Mouse (Mus musculus) midbrain, postnatal 0 days (tissue): ENCODE results near the gene Gm20388. TPM values are rescaled to one million over a fixed set of nuclear protein-coding genes. Genes with fewer than 3 reads are reported as not detected.

Source experiments
- ATAC-seq: fragments of 200-750 bp; cut with Nextera tagmentation; 2 replicates; pipeline ENCODE4 v1.8.0; 2017; ENCODE audit warnings: moderate number of reproducible peaks, mild to moderate bottlenecking, moderate TSS enrichment, moderate library complexity; ENCODE audit not compliant: low FRiP score
- DNase-seq: peaks from one replicate; pipeline ENCODE4 v3.0.0-alpha.2; 2015; ENCODE audit warnings: low spot score
- H3K27ac ChIP-seq: fragments of 300-500 bp; sonication (generic); 2 replicates; pipeline ENCODE4 v1.5.1; 2014; ENCODE audit warnings: low read depth, mild to moderate bottlenecking, low read length, mixed read lengths
- H3K27me3 ChIP-seq: fragments of 300-500 bp; sonication (generic); 2 replicates; pipeline ENCODE4 v1.6.1; 2014; ENCODE audit warnings: low read length, control low read depth, mixed read lengths; ENCODE audit not compliant: insufficient read depth
- H3K36me3 ChIP-seq: fragments of 300-500 bp; sonication (generic); 2 replicates; pipeline ENCODE4 v1.6.1; 2014; ENCODE audit warnings: low read length, control low read depth, mixed read lengths; ENCODE audit not compliant: insufficient read depth
- H3K4me1 ChIP-seq: fragments of 300-500 bp; sonication (generic); 2 replicates; pipeline ENCODE4 v1.6.1; 2014; ENCODE audit warnings: mild to moderate bottlenecking, control low read depth, antibody characterized with exemption, low read length, mixed read lengths; ENCODE audit not compliant: insufficient read depth
- H3K4me2 ChIP-seq: fragments of 300-500 bp; sonication (generic); 2 replicates; pipeline ENCODE4 v1.6.1; 2014; ENCODE audit warnings: low read depth, mild to moderate bottlenecking, low read length, mixed read lengths; ENCODE audit not compliant: poor library complexity, severe bottlenecking
- H3K4me3 ChIP-seq: fragments of 300-500 bp; sonication (generic); 2 replicates; pipeline ENCODE4 v1.5.1; 2014; ENCODE audit warnings: low read depth, mild to moderate bottlenecking, low read length, moderate library complexity
- H3K9ac ChIP-seq: fragments of 300-500 bp; sonication (generic); replicated peaks from 2 replicates; pipeline ENCODE4 v1.6.1; 2014; ENCODE audit warnings: mild to moderate bottlenecking, low read length, moderate library complexity, mixed read lengths; ENCODE audit not compliant: poor library complexity, severe bottlenecking
- H3K9me3 ChIP-seq: fragments of 300-500 bp; sonication (generic); 2 replicates; pipeline ENCODE4 v1.6.1; 2016; ENCODE audit warnings: low read length, control low read depth
- CTCF ChIP-seq: IDR thresholded peaks from 2 replicates; pipeline ENCODE4 v1.5.1; 2016; ENCODE audit warnings: antibody characterized with exemption, mild to moderate bottlenecking
- WGBS: fragments of 180-500 bp; shearing (Covaris S2); extraction: QIAGEN DNeasy Blood & Tissue Kit; methylation state at CpG from one replicate; pipeline ENCODE4 v1.1.7; 2014; 5-methylcytosine and 5-hydroxymethylcytosine counted together
- polyA plus RNA-seq: library from polyadenylated mRNA; unstranded; fragments of >200 nt; fragmentation: Nextera tagmentation; extraction: Ambion mirVana; gene quantifications from 2 replicates; pipeline ENCODE4 v1.2.1, GENCODE M21; 2015
- total RNA-seq: library from RNA; depleted of rRNA; stranded (reverse); fragments of >200 nt; gene quantifications from 2 replicates; pipeline ENCODE4 v1.2.3, GENCODE M21; 2014

Gene Gm20388
- total and polyA plus RNA-seq, 2 experiments from 2014 or later = 74.2 TPM; not detected in 1

DNA sequence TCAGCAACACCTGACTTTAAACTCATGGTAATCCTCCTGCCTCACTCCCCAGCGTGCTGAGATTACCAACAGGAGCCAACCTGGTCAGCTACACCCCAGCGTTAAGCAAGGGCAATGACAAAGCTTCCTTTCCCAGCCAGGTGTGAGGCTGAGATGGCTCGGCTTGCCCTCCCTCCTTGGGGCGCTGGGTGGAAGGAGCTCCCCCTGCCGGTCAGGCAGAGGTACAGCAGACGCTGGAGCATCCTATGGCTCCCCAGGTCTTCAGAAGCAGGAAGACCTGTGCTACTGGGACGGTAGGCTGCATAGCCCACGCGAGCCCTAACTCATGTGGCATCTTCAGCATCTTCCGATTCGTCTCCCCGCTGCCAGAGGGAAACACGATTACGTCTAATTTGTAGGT, 917.6 kb downstream of the Gm20388 start:
- H3K4me2 ChIP-seq = no peak overlapping the region
- no peaks in the 10 kb centered on the region for H3K4me1 ChIP-seq
- DNase-seq (no peak), ATAC-seq (0 out of 2 replicates have a peak, but pooled peaks have one; percentile 20)
- no peaks in the 10 kb centered on the region for H3K36me3 ChIP-seq
- 12% methylated on average over 14 of the region's 14 CpGs for WGBS
- H3K4me3 ChIP-seq = no peak overlapping the region
- peak; percentile 76 for TF ChIP-seq CTCF
- no peak overlapping the region for H3K27ac ChIP-seq
- H3K9ac ChIP-seq = no peak overlapping the region
- no peaks in the 10 kb centered on the region; the same call in 1 of the 2 replicates for H3K27me3 ChIP-seq
- no peaks in the 10 kb centered on the region for H3K9me3 ChIP-seq

GRCm38 (mm10) chr8:120830661-120831060, 920.0 kb downstream of the Gm20388 start:
- Histone ChIP-seq H3K9ac (no peak overlapping the region), H3K27me3 (no peaks in the 10 kb centered on the region; the same call in 1 of the 2 replicates), H3K4me3 (no peak overlapping the region), H3K27ac (no peak overlapping the region), H3K36me3 (no peaks in the 10 kb centered on the region), H3K9me3 (no peaks in the 10 kb centered on the region), H3K4me1 (no peaks in the 10 kb centered on the region), H3K4me2 (no peak overlapping the region)
- DNase-seq (no peak), ATAC-seq (no peak)
- TF ChIP-seq CTCF = no peak
- 85% methylated on average over 12 of the region's 12 CpGs for WGBS

GRCm38 (mm10) chr8:120832022-120832421, 921.4 kb downstream of the Gm20388 start:
- H3K9me3 ChIP-seq = no peaks in the 10 kb centered on the region
- no peak overlapping the region for H3K4me2 ChIP-seq
- no peaks in the 10 kb centered on the region; the same call in 1 of the 2 replicates for H3K27me3 ChIP-seq
- H3K4me3 ChIP-seq = no peak overlapping the region
- H3K9ac ChIP-seq = no peak overlapping the region
- 27% methylated on average over 10 of the region's 14 CpGs for WGBS
- no peak for DNase-seq
- H3K4me1 ChIP-seq = no peaks in the 10 kb centered on the region
- no peaks in the 10 kb centered on the region for H3K36me3 ChIP-seq
- no peak overlapping the region for H3K27ac ChIP-seq
- ATAC-seq = no peak
- no peak for TF ChIP-seq CTCF

- H3K4me2 ChIP-seq = no peak overlapping the region
- H3K9ac ChIP-seq = no peak overlapping the region
- H3K9me3 ChIP-seq = no peaks in the 10 kb centered on the region
- ATAC-seq (no peak), DNase-seq (no peak)
- 28% methylated on average over 4 of the region's 4 CpGs for WGBS
- no peak for TF ChIP-seq CTCF
- no peak overlapping the region for H3K27ac ChIP-seq
- H3K27me3 ChIP-seq = no peaks in the 10 kb centered on the region
- H3K36me3 ChIP-seq = no peaks in the 10 kb centered on the region
- no peak overlapping the region for H3K4me3 ChIP-seq
- H3K4me1 ChIP-seq = no peaks in the 10 kb centered on the region
Measured at GRCm38 (mm10) chr8:120833196-120833595, 922.6 kb downstream of the Gm20388 start.

- no peak for TF ChIP-seq CTCF
- H3K4me2 ChIP-seq = no peak overlapping the region
- no peak overlapping the region for H3K27ac ChIP-seq
- H3K4me3 ChIP-seq = no peak overlapping the region
- WGBS = 89% methylated on average over 14 of the region's 14 CpGs
- DNase-seq = no peak
- H3K27me3 ChIP-seq = no peaks in the 10 kb centered on the region
- no peaks in the 10 kb centered on the region for H3K9me3 ChIP-seq
- no peaks in the 10 kb centered on the region for H3K36me3 ChIP-seq
- H3K4me1 ChIP-seq = no peaks in the 10 kb centered on the region
- no peak overlapping the region for H3K9ac ChIP-seq
- ATAC-seq = no peak
Measured at GRCm38 (mm10) chr8:120839031-120839430, 928.4 kb downstream of the Gm20388 start.

- DNase-seq (no peak), ATAC-seq (no peak)
- 72% methylated on average over 7 of the region's 7 CpGs for whole genome bisulfite sequencing
- Histone ChIP-seq H3K36me3 (no peaks in the 10 kb centered on the region), H3K4me3 (no peak overlapping the region), H3K27me3 (no peaks in the 10 kb centered on the region), H3K9me3 (no peaks in the 10 kb centered on the region), H3K27ac (no peak overlapping the region), H3K9ac (no peak overlapping the region), H3K4me1 (peaks cover 3% of the 10 kb centered on the region; the same call in 1 of the 2 replicates), H3K4me2 (no peak overlapping the region)
- TF ChIP-seq CTCF = no peak
Measured at GRCm38 (mm10) chr8:120843084-120843483, 932.4 kb downstream of the Gm20388 start.
